Mouse (Mus musculus) left cerebral cortex, postnatal 14 days (tissue): ENCODE measurements around the gene Gm20431. TPM values are rescaled to one million over a fixed set of nuclear protein-coding genes. Genes with fewer than 3 reads are reported as not detected.
A peak's percentile ranks its signal among the peaks of the same experiment; 100 is the strongest.

ENCODE experiments used
- DNase-seq, 2 experiments: peaks; one replicate each; pipeline ENCODE4 v3.0.0; 2021 to 2022; ENCODE audit warnings: low spot score in 2 of 2, mixed read lengths in 1 of 2
- intact Hi-C: fragments of 180-260 bp; cut with DNase I; formaldehyde crosslinking; loops from one replicate; pipeline ENCODE4 v1.15.1; 2025
- total RNA-seq, 2 experiments: library from RNA; stranded (reverse); gene quantifications; 2 replicates each; pipeline ENCODE4 v1.2.3; 2021

Gene Gm20431
- total RNA-seq, 2 experiments from 2014 or later, result 63.3 to 65.1 TPM

DNA sequence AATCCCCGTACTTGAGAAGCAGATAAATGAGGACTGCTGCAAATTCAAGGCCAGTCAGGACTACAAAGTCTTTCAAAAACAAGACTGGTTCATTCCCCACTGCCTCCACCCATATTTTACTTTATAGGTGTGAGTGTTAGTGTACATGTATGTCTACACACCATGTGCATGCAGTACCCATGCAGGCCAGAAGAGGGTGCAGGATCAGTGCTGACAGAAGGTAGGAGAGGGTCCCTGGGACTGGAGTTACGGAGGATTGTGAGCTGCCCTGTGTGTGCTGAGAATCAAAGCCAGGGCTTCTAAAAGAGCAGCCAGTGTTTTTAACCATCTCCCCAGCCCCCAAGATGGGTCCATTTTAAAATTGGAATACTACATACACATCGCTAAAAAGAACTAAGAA lies 21.0 kb downstream of the Gm20431 start:
- intact Hi-C loops, result no loop called here
- DNase-seq, result no peak

- intact Hi-C loops, result no loop called here
- DNase-seq, result no peak
Measured at GRCm38 (mm10) chr2:167634865-167635512, 26.3 kb downstream of the Gm20431 start.

DNA sequence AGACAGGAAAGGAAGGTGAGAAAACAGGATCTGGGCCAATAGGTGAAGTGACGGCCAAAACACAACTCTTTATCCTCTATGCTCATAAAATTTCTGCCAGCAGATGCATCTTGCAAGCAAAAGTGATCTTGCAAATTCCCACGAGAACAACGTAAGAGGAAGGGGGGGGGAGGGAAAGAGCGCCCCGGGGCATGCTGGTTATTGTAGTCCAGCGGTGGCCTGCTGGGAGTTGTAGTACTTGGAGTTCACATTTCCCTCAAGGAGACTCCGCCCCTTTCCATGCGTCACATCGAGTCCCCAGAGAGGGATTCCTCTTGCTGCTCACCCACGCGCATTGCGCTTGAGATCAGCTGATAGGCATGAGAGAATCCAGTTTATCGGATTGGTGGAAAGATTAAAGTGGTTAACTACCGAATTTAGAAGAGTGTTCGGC lies 26.9 kb downstream of the Gm20431 start:
- intact Hi-C loops, result no loop called here
- peak; percentile 97 to 99 for DNase-seq

GRCm38 (mm10) chr2:167633537-167633872 lies 27.8 kb downstream of the Gm20431 start:
- no peak for DNase-seq

GRCm38 (mm10) chr2:167632731-167633536 lies 28.4 kb downstream of the Gm20431 start:
- intact Hi-C loops, result no loop called here
- no peak for DNase-seq

More at GRCm38 (mm10) chr2:167633537-167633872, 27.8 kb downstream of the Gm20431 start:
- intact Hi-C loops, result no loop called here

- intact Hi-C loops, result no loop called here
- peak; percentile 97 to 98 for DNase-seq
Measured at GRCm38 (mm10) chr2:167631591-167632448, 29.5 kb downstream of the Gm20431 start, which contains the start of gene Ube2v1. TSS of gene Ube2v1 (minus strand) at chr2:167632095.

GRCm38 (mm10) chr2:167631181-167631590 lies 30.1 kb downstream of the Gm20431 start:
- peak in 1 of 2 experiments; percentile 34 for DNase-seq
- intact Hi-C loops, result no loop called here

DNA sequence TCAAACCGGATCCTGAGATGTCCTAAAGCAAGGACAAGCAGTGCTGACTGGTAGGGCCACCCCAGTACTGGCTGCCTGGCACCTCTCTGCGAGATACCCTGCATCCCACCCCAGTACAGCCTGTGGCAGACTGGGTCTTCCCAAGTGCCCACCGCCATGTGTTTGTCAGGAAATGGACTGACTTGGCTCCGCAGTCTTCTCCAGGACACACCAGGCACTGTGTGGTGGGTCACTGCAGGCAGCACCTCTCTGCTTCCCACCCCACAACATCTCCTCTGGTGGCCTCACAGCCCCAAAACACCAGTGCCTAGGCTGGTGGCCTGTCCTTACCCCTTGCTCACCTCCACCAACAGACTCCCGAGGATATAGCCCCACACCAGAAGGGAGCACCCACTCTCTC lies 30.9 kb downstream of the Gm20431 start:
- intact Hi-C loops, result no loop called here
- DNase-seq, result no peak

- no peak for DNase-seq
- intact Hi-C loops, result no loop called here
Measured at GRCm38 (mm10) chr2:167629665-167630209, 31.6 kb downstream of the Gm20431 start.

DNA sequence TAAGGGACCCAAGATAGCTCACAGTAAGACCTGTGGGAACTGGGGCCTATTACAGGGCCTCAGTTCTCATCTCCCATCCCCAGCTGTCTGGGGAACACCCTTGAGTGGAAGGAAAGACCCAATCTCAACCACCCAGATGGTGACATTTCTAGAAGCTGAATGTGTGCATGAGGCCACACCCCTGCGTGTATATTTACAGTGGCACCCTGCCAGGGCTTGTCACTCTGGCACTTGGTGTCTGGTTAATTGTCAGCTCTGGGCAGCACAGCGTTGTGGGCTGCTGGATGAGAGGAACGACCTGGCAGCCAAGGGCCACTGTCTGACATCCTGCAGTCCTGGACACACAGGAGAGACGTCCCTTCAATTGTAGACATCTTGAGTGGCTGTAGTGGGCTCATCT lies 32.4 kb downstream of the Gm20431 start:
- DNase-seq, result peak in 1 of 2 experiments; percentile 52
- intact Hi-C loops, result no loop called here

DNA sequence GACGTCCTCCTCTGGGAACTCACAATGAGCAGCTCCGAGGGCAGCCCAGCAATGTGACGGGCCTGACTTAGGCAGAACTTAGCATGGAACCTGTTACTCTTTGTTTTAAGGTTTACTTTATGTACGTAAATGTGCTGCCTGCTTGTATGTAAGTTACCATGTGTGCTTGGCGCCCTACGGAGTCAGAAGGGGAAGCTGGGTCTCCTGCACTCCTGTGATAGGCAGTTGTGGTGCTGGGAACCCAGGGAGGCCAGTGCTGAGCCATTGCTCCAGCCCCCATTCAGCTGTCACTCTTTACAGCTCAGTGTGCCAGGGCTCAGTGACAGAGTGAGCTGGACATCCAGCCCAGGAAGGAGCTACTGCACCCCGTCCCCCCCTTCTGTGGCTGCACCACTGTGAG lies 34.3 kb downstream of the Gm20431 start:
- DNase-seq, result no peak
- intact Hi-C loops, result no loop called here

GRCm38 (mm10) chr2:167625670-167626069 lies 35.6 kb downstream of the Gm20431 start:
- intact Hi-C loops, result no loop called here
- DNase-seq, result no peak

- intact Hi-C loops, result no loop called here
Measured at GRCm38 (mm10) chr2:167624368-167625075, 36.8 kb downstream of the Gm20431 start.

GRCm38 (mm10) chr2:167622965-167623364 lies 38.3 kb downstream of the Gm20431 start:
- intact Hi-C loops, result no loop called here
- DNase-seq, result no peak

More at GRCm38 (mm10) chr2:167624368-167625075, 36.8 kb downstream of the Gm20431 start:
- peak in 1 of 2 experiments; percentile 42 for DNase-seq

GRCm38 (mm10) chr2:167622352-167622751 lies 38.9 kb downstream of the Gm20431 start:
- DNase-seq, result no peak
- intact Hi-C loops, result no loop called here

DNA sequence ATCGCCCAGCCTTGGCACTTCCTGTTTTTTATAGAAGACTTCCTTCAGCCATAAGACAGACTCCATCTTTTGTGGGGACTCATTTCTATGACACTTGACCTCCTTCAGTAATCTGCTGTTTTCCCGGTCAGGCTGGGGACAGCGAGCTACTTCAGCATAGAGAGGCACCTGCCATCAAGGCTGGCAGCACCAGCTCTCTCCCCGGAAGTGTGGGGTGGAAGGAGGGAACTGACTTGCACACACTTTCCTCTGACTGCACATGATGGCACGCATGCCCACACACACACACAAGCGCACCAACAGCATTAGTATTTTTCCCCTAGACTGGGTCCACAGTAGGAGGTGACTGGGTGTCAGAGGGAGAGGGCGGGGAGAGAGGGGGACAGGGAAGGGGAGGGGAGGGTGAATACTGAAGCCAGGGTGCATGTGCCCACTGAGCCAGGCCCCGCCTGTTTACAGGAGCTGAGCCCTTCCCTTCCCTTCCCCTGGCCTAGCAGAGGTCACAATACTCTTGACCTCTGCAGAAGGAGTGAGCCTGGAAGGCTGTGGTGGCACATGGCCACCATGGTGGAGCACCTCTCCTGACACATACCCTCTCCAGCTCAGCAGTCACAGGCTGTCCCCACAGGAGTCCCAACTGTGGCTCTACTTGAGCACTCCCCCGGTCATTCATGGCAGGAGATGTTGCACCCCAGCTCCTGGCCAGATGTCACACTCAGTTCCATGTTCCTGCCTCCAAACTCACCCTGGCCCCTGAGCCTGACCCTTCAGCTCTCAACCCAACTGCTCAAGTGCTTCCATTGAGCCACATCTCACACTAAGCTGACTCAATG lies 39.8 kb downstream of the Gm20431 start:
- DNase-seq, result no peak
- intact Hi-C loops, result no loop called here

DNA sequence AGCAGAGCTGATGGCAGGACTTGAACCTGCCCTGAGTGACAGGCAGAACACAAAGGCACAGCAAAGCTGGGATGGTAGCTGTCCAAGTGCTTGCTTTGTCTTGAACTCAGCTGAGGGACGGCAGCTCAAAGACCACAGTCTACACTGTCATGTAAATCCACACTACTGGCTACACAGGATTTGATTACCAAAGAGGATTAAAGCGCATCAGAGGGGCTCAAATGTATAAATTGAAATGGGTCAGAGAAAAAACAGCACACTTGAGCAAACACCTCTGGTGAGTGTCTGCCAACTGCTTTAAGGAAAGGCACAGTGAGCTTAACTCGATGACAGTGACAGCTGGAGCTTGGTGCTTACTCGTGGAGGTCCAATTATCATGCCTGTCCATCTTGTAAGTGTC lies 43.8 kb downstream of the Gm20431 start:
- no peak for DNase-seq
- intact Hi-C loops, result no loop called here

- no peak for DNase-seq
- intact Hi-C loops, result no loop called here
Measured at GRCm38 (mm10) chr2:167617034-167617433, 44.3 kb downstream of the Gm20431 start.
